Mouse (Mus musculus): ENCODE data around the gene Bicral.
A peak's percentile ranks its signal among the peaks of the same experiment; 100 is the strongest.
"Not testable (repeated sequence)": the region's sequence is repeated elsewhere in the genome, so short reads cannot be mapped to it uniquely, and the experiment has no call there.

Bicral gene

DNA sequence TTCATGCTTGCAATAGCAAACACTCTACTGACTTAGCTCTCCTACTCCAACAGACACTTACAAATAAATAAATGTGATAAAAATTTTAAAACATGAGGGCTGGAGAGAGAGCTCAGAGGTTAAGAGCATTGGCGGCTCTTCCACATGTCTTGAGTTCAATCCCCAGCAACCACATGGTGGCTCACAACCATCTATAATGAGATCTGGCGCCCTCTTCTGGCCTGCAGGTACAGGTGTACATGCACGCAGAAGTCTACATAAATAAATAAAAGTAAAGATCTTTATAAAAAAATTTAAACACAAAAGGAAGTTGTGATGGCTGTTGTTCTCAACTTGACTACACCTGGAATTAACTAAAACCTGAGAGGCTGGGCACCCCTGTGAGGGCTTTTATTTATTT, 17.3 kb upstream of the Bicral start:
- no peak for DNase-seq (ENCODE audit: low read depth, low spot score)

DNA sequence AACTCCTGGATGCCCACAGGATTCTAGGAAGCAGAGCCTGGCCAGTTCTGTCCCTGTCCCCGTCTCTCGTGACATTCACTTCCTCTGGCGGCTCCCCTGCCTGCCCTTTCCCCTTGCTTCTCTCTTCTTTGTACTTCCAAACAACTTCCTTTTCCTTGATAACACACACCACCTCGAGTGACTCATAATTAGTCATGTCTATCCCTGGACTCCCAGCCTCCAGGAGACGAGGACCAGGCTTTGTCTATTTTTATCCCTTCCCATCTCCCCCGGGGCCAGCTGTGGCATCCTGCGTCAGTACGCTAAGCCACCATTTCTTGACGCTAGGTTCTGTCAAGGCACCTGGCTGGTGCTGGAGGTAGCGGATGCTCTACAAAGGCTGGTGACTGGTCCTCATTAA, 15.9 kb upstream of the Bicral start:
- no peak for DNase-seq (ENCODE audit: low read depth, low spot score)

DNA sequence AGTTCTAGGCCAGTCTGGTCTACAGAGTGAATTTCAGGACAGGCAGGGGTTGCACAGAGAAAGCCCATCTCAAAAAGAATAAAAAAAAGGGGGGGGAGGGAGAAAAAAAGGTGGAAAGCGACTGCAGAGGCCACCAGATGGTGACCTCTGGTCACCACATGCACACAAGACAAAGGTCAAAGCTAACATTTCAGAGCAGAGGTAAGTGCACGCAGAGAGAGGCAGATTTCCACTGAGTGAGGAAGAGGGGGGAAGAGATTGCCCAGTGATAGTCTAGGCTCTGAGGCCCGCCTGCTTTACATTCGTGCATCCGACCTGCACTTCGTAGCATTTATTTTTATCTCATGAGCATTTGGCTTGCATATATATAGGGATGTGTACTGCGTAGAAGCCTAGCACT, 14.5 kb upstream of the Bicral start:
- DNase-seq (ENCODE audit: low read depth, low spot score): no peak

DNA sequence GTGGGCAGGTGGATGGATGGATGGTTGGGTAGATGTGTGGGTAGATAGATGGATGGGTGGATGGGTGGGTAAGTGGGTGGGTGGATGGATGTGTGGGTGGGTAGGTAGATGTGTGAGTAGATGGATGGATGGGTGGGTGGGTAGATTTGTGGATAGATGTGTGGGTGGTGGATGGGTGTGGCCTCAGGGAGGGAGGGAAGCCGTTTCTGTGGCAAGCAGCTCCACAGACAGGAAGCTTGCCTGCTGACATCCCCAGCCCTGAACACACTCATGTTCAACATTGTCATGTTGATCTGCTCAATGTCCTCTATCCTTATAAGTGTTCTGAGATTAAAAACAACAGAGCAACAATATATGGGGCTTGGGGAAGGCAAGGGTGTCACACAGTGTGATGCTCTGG, 12.6 kb upstream of the Bicral start:
- no peak for DNase-seq (ENCODE audit: low read depth, low spot score)

DNA sequence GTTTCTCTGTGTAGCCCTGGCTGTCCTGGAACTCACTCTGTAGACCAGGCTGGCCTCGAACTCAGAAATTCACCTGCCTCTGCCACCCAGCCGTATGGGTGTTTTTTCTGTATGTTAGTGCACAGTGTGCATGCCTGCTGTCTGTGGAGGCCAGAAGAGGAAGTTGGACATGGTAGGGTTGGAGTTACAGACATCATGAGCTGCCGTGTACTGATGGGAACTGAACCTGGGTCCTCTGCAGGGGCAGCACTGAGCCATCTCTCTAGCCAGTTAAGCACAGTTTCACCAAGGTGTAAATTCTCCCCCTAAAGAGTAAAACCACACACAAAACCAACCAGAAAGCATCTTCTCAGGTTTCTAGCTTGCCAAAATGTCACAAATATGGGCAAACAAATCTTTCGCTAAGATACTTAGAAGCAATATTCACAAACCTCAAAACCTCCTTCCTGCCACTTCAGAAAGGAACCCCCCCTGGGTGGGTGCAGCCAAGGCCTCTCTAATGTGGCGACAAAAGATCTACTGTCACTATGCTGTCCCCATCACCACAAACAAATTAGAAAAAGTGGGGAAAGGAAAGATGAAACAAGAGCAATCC, 12.0 kb upstream of the Bicral start:
- no peak for DNase-seq (ENCODE audit: low read depth, low spot score)

DNA sequence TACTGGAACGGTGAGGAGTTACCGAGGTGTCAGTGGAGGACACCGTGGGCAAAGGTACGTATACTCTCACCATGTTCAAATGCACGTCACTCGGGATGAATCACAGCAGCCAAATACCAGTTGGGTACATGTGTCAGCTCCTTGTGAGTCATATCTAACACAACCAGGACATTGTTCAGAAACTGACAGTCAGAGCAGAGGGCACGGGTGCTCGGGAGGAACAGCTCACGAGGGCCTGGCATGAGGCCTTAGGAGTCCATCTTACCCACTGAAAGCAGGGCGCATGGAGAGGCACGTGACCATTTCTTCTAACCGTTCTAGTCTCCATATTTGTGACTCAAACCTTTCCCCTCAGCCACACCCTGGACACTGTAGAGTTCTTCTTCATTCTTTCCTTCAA, 8.6 kb upstream of the Bicral start:
- DNase-seq (ENCODE audit: low read depth, low spot score): no peak

DNA sequence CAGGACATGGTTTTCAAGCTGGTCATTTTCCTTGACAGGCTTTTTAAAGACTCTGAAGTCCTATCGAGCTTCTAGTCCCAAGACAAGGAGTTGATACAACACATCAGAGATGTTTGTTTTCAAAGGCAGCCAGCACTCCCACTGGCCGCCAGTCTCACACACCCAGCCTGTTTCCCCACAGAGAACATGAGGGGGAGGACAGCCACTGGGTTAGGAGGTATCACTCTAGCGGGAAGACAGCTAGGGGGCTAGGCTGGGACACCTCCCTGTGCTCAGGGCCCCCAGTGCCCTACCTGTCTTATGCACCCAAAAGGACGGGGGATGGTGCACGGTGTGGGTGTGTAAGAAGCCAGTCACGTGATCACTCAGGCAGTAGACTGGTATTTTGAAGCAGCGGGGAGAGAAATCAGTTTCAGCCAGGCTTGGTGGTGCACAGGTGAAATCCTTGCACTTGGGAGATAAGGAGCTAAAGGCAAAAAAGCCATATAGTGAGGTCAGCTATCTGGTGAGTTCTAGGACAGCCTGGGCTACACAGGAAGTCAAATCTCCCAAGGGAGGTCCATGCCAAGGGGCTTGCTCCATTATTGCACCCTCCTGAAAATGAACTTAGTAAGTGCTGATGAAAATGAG, 6.4 kb upstream of the Bicral start:
- DNase-seq (ENCODE audit: low read depth, low spot score): no peak

DNA sequence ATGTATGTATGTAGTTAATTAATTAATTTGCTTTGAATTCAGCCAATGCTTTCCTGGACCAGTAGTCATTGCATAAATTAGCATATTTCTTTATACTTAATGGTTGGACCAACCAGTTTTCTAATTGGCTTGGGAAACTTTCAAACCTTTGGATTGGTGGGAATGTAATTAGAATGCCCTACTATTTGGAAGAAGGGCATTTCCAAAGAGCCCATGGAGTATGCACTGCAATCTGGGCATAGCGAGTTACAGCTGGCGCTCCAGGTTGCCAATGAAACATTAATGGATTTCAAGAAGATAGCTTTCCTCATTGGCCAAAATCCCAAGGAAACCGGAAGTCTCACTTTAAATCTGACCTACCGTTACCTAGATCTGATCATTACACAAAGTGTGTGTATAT, 1.8 kb upstream of the Bicral start:
- DNase-seq (ENCODE audit: low read depth, low spot score): no peak

DNA sequence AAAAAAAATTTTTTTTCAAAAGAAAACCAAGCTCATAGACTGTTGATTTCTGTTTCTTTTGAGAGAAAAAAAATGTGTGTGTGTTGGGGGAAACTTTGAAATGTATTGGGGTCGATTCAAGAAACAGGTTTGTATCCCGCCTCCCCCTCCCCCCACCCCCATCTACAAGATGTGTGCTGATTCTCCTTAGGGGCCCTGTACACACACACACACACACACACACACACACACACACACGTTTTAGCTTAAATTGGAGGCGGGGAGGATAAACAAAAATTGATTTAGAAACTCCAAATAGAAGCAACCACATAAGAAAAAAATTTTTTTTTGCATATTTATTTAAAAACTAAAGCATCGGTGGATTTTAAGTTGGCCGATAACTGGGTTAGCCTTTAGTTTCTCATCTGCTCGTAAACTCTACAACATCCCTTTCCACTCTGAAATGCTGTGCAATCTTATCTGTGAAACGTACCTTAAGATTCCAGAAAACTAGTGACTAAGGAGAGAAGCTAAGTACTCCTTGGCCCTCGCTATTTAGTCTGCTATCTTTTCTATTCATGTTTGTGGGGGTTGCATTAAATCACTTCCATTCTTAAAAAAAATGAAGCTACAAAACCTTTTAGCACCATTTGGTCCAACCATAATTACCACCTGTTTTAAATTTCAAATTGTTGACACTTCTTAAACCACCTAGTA, 615 bp upstream of the Bicral start:
- DNase-seq (ENCODE audit: low read depth, low spot score): no peak

DNA sequence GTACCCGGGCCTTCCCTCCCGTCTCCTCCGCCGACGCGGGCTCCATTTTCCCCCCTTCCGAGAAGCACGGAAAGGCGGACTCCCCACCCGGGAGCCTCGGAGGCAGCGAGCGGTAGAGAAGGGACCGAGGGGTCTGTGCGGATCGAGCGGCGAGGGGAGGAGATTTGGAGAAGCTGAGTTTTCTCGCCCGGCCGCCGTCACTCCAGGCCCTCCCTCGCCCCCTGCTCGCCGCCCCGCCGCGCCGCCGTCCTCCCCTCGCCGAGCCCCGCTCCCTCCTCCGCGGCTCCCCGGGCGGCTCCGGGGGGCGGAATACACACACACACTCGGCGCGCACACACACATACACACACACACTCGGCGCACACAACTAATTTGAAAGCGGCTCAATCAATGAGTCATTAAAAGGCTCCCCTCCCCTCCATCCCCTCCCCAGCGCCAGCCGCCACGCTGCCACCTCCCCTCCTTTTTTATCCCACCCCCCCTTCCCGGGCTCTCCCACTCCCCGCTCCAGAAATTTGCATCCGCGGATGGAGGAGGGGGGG, 850 bp downstream of the Bicral start:
- DNase-seq (ENCODE audit: low read depth, low spot score): peak; percentile 77

DNA sequence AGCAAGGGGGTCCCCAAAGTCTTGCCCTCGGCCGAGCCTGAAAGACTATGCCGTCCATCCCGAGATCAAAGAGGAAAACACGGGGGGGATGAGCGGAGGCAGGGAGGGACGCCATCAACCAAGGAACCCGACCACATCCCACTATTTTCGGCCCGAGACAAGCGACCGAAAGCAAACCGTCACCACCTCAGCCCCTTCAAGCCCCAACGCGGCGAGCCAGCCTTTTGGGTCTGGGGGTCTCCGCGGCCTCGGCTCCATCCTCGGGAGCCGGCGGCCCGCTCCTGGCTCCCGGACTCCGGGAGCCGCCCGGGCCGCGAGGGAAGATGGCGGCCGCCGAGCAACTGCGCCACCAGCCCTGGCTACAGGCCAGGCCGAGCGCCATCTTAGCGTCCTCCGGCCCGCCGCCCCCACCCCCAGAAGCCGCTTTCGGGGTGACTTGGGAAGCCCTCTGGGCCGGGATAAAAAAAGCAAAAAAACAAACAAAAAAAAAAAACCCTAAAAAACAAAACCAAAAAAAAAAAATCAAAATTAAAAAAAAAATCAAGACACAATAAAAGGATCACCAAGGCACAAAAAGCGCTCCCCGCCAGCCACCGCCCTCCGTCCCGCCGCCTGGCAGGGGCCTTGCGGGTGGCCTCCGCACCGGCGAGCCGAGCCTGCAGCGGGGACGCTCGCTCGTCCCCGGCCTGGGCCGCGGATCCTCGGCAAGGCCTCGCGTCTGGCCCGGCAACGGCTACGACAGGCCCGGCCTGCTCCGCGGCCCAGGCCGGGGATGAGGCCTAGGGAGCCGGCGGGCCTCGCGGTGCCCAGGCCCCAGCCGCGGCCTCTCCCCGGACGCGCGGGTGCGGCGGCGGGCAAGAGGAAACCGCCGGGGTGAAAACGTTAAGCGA, 1.6 kb downstream of the Bicral start:
- no peak for DNase-seq (ENCODE audit: low read depth, low spot score)

DNA sequence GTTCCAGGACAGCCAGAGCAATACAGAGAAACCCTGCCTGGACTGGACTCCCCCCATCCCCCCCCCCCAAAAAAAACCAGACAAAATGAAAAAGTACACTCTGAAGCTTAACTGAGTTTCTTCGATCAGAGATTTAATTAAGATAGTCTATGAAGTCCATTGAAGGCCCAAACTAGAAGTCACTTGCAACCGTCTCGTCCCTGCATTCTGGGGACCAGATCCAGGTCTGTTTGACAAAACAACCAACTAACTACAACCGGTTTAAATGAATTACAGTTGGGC, 2.2 kb downstream of the Bicral start:
- no peak for DNase-seq (ENCODE audit: low read depth, low spot score)

DNA sequence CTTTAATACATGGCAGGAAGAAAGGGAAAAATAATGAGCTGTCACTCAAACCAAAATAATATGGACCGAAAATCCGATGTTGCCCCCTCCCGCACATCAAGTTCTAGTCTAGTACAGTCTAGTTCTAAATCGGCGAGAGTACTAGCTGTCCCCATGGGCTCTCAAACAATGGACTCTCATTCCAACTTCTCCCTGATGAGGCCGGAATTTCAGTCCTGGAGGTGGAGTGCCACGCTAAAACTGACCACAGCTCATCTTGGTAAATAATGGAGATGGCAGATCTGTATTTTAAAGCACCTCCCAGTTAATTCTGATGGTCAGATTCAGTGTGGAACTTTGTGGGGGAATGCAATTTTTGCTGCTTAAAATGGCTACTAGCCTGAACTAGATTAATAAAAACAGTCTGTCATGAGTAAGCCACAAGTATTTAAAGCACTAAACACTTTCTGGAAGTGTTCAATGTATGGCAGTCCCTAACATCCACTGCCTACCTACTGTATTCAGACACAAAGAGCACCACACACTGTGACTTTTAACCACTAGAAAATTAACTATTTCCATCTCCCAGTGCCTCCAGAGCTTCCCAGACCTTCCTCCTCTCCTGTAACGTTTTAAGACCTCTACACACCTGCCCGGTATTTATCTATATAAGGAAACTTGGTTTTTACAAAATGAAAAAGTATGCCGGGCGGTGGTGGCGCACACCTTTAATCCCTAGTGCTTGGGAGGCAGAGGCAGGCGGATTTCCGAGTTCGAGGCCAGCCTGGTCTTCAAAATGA, 2.8 kb downstream of the Bicral start:
- DNase-seq (ENCODE audit: low read depth, low spot score): no peak

DNA sequence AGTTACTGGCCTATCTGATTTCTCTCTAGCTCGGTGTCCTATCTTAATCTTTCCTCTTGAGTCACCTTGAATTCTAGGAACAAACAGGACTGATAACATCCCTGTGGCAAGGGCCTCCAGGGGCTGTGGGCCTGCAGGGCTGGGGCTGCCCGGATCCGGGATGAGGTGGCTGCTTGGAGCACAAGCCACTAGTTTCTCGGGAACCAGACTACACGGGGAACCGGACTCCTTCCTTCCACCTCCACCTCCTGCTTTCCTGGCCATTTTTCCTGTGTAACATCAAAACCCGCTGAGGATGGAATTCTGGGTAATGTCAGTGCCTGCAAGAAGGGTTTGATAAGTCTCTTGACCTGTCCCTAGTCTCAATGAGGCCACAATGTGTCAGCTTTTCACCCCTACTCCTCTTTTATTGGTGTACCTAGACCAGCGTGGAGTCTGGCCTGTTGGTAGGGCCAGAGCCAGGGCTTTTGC, 3.6 kb downstream of the Bicral start:
- DNase-seq (ENCODE audit: low read depth, low spot score): no peak

DNA sequence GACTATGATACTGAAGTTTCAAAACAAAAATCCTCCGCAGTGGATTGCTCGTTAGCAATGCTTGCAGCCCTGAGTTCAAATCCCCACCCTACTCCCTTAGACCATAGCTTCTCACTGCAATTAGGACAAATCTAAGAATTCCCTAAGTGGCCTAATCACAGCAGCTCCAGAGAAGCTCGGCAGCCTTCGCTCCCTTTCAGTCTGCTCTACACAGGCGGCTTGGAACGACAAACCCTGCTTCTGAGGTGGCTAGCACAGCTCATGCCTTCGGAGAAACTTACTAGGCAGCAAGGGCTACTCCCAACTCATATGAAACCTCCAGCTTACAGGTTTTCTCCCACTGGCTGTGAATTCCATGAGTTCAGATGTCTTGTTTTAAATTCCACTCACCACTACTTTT, 4.2 kb downstream of the Bicral start:
- DNase-seq (ENCODE audit: low read depth, low spot score): no peak

DNA sequence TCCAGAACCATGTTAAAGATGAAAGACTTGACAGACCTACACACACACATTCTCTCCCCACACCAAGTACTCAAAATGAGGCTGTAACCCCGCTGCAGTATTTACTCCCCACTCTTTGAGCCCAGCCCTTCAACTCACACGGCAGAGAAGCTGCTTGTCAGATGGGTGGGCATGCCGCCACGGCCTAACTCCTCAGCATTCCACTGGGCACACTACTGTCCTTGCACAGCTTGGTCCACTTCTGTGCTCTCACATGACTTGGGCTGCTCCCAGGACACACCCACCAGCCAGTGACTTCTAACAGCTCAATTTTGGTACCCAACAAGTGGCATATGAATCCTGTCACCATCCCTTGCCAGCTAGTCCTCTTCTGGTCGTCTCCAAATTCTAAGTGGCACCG, 5.0 kb downstream of the Bicral start:
- no peak for DNase-seq (ENCODE audit: low read depth, low spot score)

DNA sequence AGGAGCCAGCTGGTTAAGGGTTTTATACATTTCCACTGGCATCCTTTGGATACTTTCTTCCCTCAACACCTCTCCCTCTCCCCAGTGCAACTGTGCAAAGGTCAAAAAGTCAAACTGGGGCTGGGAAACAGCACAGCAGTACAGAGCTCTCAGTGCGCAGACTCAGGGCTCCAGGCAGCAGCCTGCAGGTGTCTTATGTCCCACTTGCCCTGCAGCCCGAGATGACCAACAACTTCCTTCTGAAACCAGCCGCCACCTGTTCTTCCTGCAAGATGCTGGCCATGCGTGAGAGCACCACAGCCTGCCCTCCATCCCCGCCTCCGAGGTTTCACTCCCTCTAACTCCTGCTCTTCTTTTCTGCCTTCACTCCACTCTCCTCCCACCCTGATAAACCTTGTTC, 5.6 kb downstream of the Bicral start:
- DNase-seq (ENCODE audit: low read depth, low spot score): no peak

DNA sequence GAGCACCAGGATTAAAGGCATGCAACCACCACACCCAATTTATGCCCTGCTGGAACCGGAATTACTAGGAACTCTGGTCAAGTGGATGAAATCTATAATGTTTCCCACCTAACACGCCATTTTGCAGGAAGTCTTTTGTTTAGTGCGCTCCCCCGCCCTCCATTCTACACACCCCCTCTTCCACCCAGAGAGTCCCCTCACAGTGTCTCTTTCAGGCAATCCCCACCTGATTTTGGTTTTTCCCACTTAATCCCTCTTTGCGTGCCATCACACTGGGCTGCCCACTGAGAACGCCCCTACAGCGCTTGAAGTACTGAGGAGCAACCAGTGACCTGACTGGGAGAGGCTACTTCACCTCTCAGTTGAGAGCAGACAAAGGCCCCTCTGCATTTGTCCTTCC, 11.1 kb downstream of the Bicral start:
- DNase-seq (ENCODE audit: low read depth, low spot score): no peak

DNA sequence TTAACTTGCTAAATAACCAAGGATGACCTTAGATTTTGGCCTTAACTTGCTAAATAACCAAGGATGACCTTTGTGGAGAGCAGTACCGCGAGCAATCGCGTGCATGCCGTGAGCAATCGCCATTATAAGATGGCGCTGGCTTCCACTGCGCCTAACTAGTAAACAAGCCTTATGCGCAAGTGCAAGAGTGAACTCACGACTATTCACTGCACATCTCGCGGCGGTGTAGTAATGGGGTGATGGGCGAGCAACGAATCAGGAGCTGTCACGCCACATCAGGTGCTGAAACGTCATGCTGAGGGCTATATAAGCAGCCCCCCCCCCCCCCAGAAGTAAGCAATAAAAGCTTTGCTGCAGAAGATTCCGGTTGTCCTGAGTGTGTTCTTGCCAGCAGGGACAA, 11.7 kb downstream of the Bicral start:
- not testable (repeated sequence) for DNase-seq (ENCODE audit: low read depth, low spot score)

DNA sequence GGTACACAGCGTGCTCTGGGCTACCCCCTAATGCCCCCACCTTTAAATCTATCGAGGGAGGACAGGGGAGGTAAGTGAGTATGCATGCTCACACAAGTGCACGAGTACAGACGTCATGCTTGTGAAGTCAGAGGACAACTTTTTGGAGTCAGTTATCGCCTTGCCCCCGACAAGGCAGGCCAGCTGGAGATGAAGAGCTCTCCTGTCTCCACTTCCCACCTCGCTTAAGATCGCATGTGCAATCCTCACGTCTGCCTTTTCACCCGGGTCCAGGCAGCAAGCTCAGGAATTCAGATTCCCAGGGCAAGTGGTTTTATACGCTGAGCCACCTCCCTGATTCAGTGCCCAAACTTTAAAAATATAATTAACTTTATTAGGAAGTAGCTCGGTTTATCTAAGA, 13.0 kb downstream of the Bicral start:
- DNase-seq (ENCODE audit: low read depth, low spot score): no peak

DNA sequence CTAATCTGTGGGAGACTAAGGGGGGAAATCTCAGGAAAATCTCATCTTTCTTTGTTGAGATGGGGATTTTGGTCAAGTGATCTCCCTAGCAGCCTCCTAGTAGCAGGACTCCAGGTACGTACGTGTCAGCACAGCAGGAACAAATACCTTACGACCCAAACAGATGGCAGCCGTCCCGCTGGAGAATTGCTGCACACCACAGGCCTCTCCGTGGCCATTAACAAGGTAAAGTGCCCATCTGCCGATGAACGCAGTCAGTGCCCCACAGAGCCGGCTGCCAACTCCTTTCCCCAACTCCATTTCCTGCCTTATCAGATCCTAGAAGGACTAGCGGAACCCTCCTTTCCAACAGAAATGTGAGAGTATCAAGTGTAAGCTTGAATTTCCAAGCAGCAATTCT, 13.5 kb downstream of the Bicral start:
- DNase-seq (ENCODE audit: low read depth, low spot score): no peak
